Mouse (Mus musculus): ENCODE measurements around the gene Sit1. TPM values are rescaled to one million over a fixed set of nuclear protein-coding genes. Genes with fewer than 3 reads are reported as not detected.

Gene Sit1
- total RNA-seq (2021), result not detected
- long read RNA-seq, result 0 reads

- DNase-seq (ENCODE audit: low spot score in 2 of 2), result no peak
These were observed at the start of gene Sit1 for GRCm38 (mm10) chr4:43483535-43484091. TSS of gene Sit1 (minus strand) at chr4:43483734.

DNA sequence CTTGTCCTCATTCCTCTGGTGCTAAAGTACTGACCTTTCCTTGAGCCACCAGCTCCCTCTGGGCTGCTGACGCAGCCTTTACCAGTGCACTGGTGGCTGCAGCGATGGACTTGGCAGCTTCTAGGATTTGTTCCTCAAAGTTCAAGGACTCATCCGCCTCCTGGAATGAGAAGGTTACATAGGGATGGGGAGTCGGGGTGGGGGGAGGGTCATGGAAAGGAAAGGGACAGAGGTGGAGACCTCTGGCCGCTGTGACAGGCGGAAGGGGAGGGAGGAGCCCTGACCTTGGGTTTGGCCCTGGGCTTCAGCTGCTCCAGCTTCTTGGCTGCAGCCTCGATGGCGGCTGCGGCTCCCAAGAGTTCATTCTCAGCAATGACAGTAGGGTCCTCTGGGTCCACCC, 49.7 kb upstream of the Sit1 start:
- no peak for DNase-seq (ENCODE audit: low spot score in 2 of 2)

DNA sequence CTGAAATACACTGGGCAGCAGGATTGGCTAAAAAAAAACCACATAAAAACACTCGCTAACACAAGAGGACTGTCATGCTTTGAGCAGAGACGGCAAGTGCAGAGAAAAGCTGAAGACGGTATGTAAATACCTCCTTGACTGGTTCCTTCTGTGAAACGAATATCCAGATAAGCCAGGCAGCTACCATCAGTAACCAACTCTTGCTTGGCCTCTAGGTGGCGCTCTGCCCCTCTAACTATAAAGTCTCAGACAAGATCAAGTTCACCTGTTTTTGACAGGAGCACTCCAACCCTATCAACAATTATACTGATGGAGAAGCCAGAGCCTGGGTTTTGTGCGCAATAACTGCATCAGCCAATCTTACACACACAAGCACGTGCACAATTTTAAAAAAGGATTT, 47.0 kb upstream of the Sit1 start:
- DNase-seq (ENCODE audit: low spot score in 2 of 2), result peak; percentile 75 to 80

GRCm38 (mm10) chr4:43530081-43530501, 46.6 kb upstream of the Sit1 start:
- no peak for DNase-seq (ENCODE audit: low spot score in 2 of 2)

DNA sequence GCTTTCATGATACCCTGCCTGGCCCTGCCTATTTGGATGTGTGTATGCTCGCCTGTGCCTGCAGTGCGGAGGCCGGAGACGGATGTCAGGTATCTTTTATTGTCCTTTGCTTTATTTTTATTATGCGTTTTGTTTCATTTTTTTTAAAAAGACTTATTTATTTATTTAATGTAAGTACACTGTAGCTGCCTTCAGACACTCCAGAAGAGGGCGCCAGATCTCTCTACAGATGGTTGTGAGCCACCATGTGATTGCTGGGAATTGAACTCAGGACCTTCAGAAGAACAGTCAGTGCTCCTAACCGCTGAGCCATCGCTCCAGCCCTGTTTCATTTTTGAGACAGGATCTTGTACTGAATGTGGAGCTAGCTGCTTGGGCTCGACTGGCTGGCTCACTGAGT, 45.0 kb upstream of the Sit1 start:
- DNase-seq (ENCODE audit: low spot score in 2 of 2), result no peak

DNA sequence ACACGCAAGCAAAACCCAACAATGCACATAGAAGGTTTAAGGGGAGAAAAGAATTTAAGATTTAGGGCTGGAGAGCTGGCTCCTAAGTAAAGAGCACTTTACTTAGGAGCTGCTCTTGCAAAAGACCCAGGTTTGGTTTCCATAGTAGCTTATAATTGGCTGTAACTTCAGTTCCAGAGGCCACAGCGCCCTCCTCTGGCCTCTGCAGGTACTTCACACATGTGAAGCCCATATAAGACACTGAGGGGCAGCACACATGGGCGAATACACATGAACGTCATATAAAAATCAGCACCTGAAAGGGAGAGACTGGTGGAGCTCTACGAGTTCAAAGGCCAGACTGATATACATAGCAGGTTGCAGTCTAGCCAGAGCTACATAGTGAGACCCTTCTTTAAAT, 44.3 kb upstream of the Sit1 start:
- DNase-seq (ENCODE audit: low spot score in 2 of 2), result no peak

- peak; percentile 94 for DNase-seq (ENCODE audit: low spot score in 2 of 2)
These were observed 36.4 kb upstream of the Sit1 start for GRCm38 (mm10) chr4:43519956-43520355.

DNA sequence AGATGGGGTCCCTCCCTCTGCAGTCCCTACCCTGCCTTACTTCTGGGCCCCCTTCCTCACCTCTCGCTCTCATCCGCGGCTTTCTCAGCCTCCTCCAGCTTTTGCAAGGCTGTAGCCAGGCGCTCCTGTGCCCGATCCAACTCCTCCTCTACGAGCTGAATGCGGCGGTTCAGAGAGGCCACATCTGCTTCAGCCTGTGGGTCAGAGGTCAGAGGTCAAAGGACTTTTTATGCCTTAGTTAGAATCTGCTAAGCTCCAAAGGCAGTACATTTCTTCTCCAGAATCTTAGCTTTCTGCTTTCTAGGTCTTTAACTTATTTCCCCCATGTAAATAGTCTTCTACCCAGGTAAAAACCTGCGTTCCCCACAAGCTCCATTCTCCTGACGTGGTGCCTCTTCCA, 36.0 kb upstream of the Sit1 start:
- DNase-seq (ENCODE audit: low spot score in 2 of 2), result no peak

GRCm38 (mm10) chr4:43515764-43516708, 32.5 kb upstream of the Sit1 start:
- no peak for DNase-seq (ENCODE audit: low spot score in 2 of 2)

GRCm38 (mm10) chr4:43513791-43514190, 30.3 kb upstream of the Sit1 start:
- DNase-seq (ENCODE audit: low spot score in 2 of 2), result no peak

GRCm38 (mm10) chr4:43513300-43513699, 29.8 kb upstream of the Sit1 start:
- DNase-seq (ENCODE audit: low spot score in 2 of 2), result no peak

- no peak for DNase-seq (ENCODE audit: low spot score in 2 of 2)
These were observed 29.1 kb upstream of the Sit1 start for GRCm38 (mm10) chr4:43512653-43513052.

DNA sequence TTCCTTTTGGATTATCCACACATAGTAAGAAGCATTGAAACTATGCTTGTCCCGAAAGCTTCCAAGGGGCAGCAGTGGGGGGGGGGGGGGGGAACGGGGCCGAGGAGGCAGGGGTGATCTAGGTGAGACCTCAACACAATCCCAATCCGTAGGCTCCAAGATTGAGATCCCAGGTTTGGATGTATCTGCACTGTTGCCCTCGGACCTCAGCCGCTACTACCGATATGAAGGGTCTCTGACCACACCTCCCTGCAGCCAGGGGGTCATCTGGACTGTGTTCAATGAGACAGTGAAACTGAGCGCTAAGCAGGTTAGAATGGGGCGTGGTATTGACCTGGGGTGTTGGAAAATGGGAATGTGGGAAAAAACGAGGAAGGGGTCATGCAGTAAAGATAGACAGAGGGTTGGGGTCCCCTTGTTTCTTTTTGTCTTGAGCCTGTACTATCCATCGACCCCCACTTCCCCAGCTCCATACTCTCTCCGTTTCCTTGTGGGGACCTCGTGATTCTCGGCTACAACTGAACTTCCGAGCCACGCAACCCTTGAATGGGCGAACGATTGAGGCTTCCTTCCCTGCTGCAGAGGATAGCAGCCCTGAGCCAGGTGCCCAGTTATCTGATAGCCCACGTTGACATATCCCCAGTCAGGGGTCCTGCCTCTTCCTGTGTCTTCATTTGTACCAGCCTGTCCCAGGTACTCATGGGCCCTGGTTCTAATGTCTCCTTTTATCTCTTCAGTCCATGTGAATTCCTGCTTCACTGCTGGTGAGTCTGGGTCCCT, 28.3 kb upstream of the Sit1 start:
- DNase-seq (ENCODE audit: low spot score in 2 of 2), result no peak

DNA sequence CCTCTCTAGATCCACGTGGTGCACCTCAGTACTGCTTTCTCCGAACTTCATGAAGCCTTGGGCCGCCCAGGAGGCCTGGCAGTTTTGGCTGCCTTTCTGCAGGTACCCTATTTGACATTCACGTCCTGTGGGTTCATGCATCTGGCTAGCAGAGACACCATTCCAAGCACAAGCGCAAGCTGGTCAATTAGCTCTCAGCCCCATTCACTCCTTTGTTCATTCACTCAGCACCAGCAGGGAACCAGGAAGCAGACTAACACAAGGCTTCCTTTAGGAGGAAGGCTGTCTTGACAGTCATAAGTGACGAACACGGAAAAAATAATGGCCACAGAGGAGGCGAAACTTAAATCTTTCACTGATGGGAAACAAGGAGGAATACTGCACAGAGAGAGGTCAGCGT, 25.6 kb upstream of the Sit1 start:
- no peak for DNase-seq (ENCODE audit: low spot score in 2 of 2)

- no peak for DNase-seq (ENCODE audit: low spot score in 2 of 2)
These were observed 25.1 kb upstream of the Sit1 start for GRCm38 (mm10) chr4:43508666-43508997.

GRCm38 (mm10) chr4:43507938-43508665, 24.6 kb upstream of the Sit1 start:
- DNase-seq (ENCODE audit: low spot score in 2 of 2), result no peak

GRCm38 (mm10) chr4:43506536-43507185, 23.1 kb upstream of the Sit1 start, which contains the start of gene Car9:
TSS of gene Car9 (plus strand) at chr4:43506966.
- no peak for DNase-seq (ENCODE audit: low spot score in 2 of 2)

GRCm38 (mm10) chr4:43506074-43506473, 22.5 kb upstream of the Sit1 start:
- DNase-seq (ENCODE audit: low spot score in 2 of 2), result no peak

GRCm38 (mm10) chr4:43504269-43504668, 20.7 kb upstream of the Sit1 start:
- DNase-seq (ENCODE audit: low spot score in 2 of 2), result no peak

- no peak for DNase-seq (ENCODE audit: low spot score in 2 of 2)
These were observed 20.0 kb upstream of the Sit1 start for GRCm38 (mm10) chr4:43503506-43503905.

GRCm38 (mm10) chr4:43503041-43503440, 19.5 kb upstream of the Sit1 start:
- no peak for DNase-seq (ENCODE audit: low spot score in 2 of 2)

Data from layer of hippocampus, postnatal 10 days (tissue).